Comparison of ENCODE assay signal across 9 mouse cellular contexts in the genomic region with DNA sequence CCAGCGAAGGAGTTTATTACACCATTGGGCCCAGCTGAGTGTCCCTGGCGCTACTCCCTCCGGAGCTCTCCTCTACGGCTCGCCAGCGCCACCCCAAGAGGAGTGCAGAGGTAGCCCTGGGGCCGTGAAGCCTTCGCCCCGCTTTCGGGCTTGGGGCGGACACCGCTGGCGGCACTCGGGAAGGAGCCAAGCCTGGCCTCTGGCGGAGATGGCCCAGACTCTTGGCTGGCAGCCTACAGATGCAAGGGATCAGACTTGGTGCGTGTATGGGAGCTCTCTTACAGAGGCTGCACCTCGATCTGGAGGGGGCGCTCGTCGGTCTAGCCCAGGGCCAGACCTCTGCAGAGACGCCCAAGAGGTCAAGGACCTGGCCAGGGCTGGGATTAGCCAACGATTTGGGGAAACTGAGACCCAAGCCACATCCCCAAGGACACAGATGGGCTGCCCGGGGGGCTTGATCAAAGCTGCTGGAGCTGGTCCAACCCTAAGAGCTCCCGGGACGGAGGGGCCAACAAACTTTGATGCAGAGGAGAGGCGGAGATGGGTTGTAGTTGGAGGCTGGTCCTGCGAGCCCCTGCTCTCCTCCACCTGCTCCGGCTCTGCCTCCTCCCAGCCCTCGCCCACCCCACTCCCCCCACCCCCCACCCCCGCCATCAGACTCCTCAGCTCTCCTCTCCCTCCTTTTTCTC. TPM values are rescaled to one million over a fixed set of nuclear protein-coding genes. Genes with fewer than 3 reads are reported as not detected.
A peak's percentile ranks its signal among the peaks of the same experiment; 100 is the strongest.
DNase-seq lines count a peak whose midpoint lies in the region; ATAC-seq and TF ChIP-seq lines count a peak whose summit lies in the region.
"Had no signal": no experiment of that assay in that cellular context is flagged by ENCODE, and none has a peak within 500 bp of the region (broad histone marks: within the 10 kb centered on the region; RNA-seq: fewer than 3 reads in every experiment).

No protein-coding gene starts in this region.

- TF ChIP-seq CTCF in testis, adult 2 months (IDR thresholded peaks at IDR 0.05; ENCODE audit: control insufficient read depth, insufficient read depth, insufficient replicate concordance, low read depth, low read length), result no peak
- TF ChIP-seq CTCF in embryonic fibroblast, embryonic 13.5 days (IDR thresholded peaks at IDR 0.05; ENCODE audit: borderline replicate concordance, insufficient read depth, low read length), result 0 out of 2 replicates have a peak, but pooled peaks have one; percentile 9
- peak; percentile 65 for TF ChIP-seq CTCF in lung, embryonic 14.5 days (IDR thresholded peaks at IDR 0.05; ENCODE audit: low read depth)

- TF ChIP-seq POLR2A in testis, adult 2 months (IDR thresholded peaks at IDR 0.05; ENCODE audit: control insufficient read depth, low read depth, low read length), result no peak
- no peak for TF ChIP-seq POLR2A in embryonic fibroblast, embryonic 13.5 days (IDR thresholded peaks at IDR 0.05; ENCODE audit: low read depth, low read length)

- H3K36me3 ChIP-seq in testis, adult 2 months (ENCODE audit: control insufficient read depth, insufficient read depth, low read length), result no peaks in the 10 kb centered on the region
- H3K36me3 ChIP-seq in heart, embryonic 15.5 days, result no peaks in the 10 kb centered on the region
- H3K36me3 ChIP-seq in lung, embryonic 14.5 days (ENCODE audit: insufficient read depth), result no peaks in the 10 kb centered on the region

- no peaks in the 10 kb centered on the region for H3K27me3 ChIP-seq in testis, adult 2 months (ENCODE audit: control insufficient read depth, insufficient read depth, low read length)
- peaks cover 94% of the 10 kb centered on the region for H3K27me3 ChIP-seq in heart, embryonic 15.5 days
- peaks cover 84% of the 10 kb centered on the region for H3K27me3 ChIP-seq in lung, embryonic 14.5 days (ENCODE audit: insufficient read depth, low read length)

- H3K9me3 ChIP-seq in heart, embryonic 15.5 days (replicated peaks), result no peaks in the 10 kb centered on the region
- no peaks in the 10 kb centered on the region for H3K9me3 ChIP-seq in lung, embryonic 14.5 days (ENCODE audit: low read depth, low read length)

- peak overlapping the region; percentile 89 for H3K4me2 ChIP-seq in heart, embryonic 15.5 days
- H3K4me2 ChIP-seq in lung, embryonic 14.5 days, result peak overlapping the region; percentile 76

- no peak overlapping the region for H3K27ac ChIP-seq in testis, adult 2 months (ENCODE audit: control insufficient read depth, insufficient read depth, low read depth, low read length)
- no peak overlapping the region for H3K27ac ChIP-seq in embryonic fibroblast, embryonic 13.5 days (ENCODE audit: insufficient read depth, low read length)
- H3K27ac ChIP-seq in heart, embryonic 15.5 days, result no peak overlapping the region
- H3K27ac ChIP-seq in lung, embryonic 14.5 days (ENCODE audit: low read depth), result no peak overlapping the region

- peak overlapping the region; percentile 43 for H3K9ac ChIP-seq in heart, embryonic 15.5 days
- no peak overlapping the region; the same call in 1 of the 2 replicates for H3K9ac ChIP-seq in lung, embryonic 14.5 days

- no peak for DNase-seq in testis, postnatal 14 days (ENCODE audit: low spot score)
- peak; percentile 29 to 51 for DNase-seq in kidney, postnatal 25 days
- peak; percentile 78 for DNase-seq in lung, embryonic 14.5 days
- peak; percentile 81 for DNase-seq in retina, embryonic 14.5 days (ENCODE audit: low spot score)
- DNase-seq in thymus, adult 18-20 months, result no peak

- 0% methylated on average over 30 of the region's 30 CpGs for WGBS in heart, embryonic 15.5 days
- under 1% methylated on average over 30 of the region's 30 CpGs for WGBS in lung, embryonic 14.5 days

- peak; percentile 71 for ATAC-seq in heart, embryonic 15.5 days (replicated peaks; ENCODE audit: insufficient number of reproducible peaks, insufficient read depth, low FRiP score, low read depth)
- ATAC-seq in lung, embryonic 14.5 days (ENCODE audit: insufficient read depth), result peak; percentile 88

- H3K4me1 ChIP-seq in testis, adult 2 months (ENCODE audit: control insufficient read depth, insufficient read depth, low read length), result peaks cover 6% of the 10 kb centered on the region
- no peaks in the 10 kb centered on the region; the same call in 1 of the 2 replicates for H3K4me1 ChIP-seq in embryonic fibroblast, embryonic 13.5 days (ENCODE audit: control insufficient read depth, insufficient read depth, low read length)
- H3K4me1 ChIP-seq in heart, embryonic 15.5 days (replicated peaks), result peaks cover 27% of the 10 kb centered on the region
- no peaks in the 10 kb centered on the region for H3K4me1 ChIP-seq in lung, embryonic 14.5 days (ENCODE audit: insufficient read depth)

- H3K4me3 ChIP-seq in testis, adult 2 months (ENCODE audit: control insufficient read depth, low read depth, low read length), result peak overlapping the region; percentile 23
- peak overlapping the region; percentile 28 for H3K4me3 ChIP-seq in embryonic fibroblast, embryonic 13.5 days (ENCODE audit: insufficient read depth, low read length)
- H3K4me3 ChIP-seq in heart, embryonic 15.5 days, result peak overlapping the region; percentile 52
- H3K4me3 ChIP-seq in lung, embryonic 14.5 days (ENCODE audit: low read depth, low read length), result peak overlapping the region; percentile 40

RNA-seq across cellular contexts. Expression of gene Irx6, which starts 0.4 kb away (rescaled TPM):
- not detected in 2 replicates for polyA plus RNA-seq in testis, adult 2 months (2012; rRNA removed)
- polyA plus RNA-seq in embryonic fibroblast, embryonic 13.5 days (2011; ENCODE audit: insufficient read length, low read depth, missing spikeins), result not detected in 2 replicates
- 1.1 and 1.3 TPM in 2 replicates for polyA plus RNA-seq in heart, embryonic 15.5 days (2015; fragmentation: Nextera tagmentation; extraction: Ambion mirVana)
- polyA plus RNA-seq in lung, embryonic 14.5 days (2014; fragmentation: Nextera tagmentation; extraction: Ambion mirVana), result not detected in 2 replicates
- polyA plus RNA-seq: small intestine, adult 2 months had no signal

Comparison
In these comparisons a context has a peak if more than half of its experiments do, and no peak if none do; other contexts are left out.
1. DNase-seq: peak in kidney, postnatal 25 days (2 of 2), lung, embryonic 14.5 days (single experiment) and retina, embryonic 14.5 days (single experiment); none in testis, postnatal 14 days (single experiment) and thymus, adult 18-20 months (0 of 2).
2. Peak in every context shown above with its lines, with median percentiles within 50 percentile points of each other: H3K4me3 ChIP-seq.